Mouse (Mus musculus) ovary, adult 18-20 months (tissue): Measurements from ENCODE around the gene Slc37a3.
"Not testable (repeated sequence)": the region's sequence is repeated elsewhere in the genome, so short reads cannot be mapped to it uniquely, and the experiment has no call there.

Experiments used
- DNase-seq: peaks from one replicate; pipeline ENCODE4 v3.0.0; 2022; ENCODE audit warnings: low spot score, mixed read lengths

Slc37a3 gene

GRCm38 (mm10) chr6:39377311-39377827 lies at the start of gene Slc37a3:
Slc37a3 (minus strand) TSS chr6:39377675.
- DNase-seq: peak; percentile 76

GRCm38 (mm10) chr6:39426725-39427124 lies 49.2 kb upstream of the Slc37a3 start:
- DNase-seq: no peak

GRCm38 (mm10) chr6:39425181-39425580 lies 47.7 kb upstream of the Slc37a3 start:
- peak; percentile 72 for DNase-seq

- DNase-seq: no peak
Measured at GRCm38 (mm10) chr6:39423686-39424085, 46.2 kb upstream of the Slc37a3 start.

- no peak for DNase-seq
Measured at GRCm38 (mm10) chr6:39423130-39423551, 45.7 kb upstream of the Slc37a3 start.

GRCm38 (mm10) chr6:39420867-39421266 lies 43.4 kb upstream of the Slc37a3 start:
- no peak for DNase-seq

- peak; percentile 54 for DNase-seq
Measured at GRCm38 (mm10) chr6:39419851-39420721, 42.6 kb upstream of the Slc37a3 start, which contains the start of gene Mkrn1. Mkrn1 (minus strand) TSS chr6:39420462.

- DNase-seq: no peak
Measured at GRCm38 (mm10) chr6:39419386-39419850, 41.9 kb upstream of the Slc37a3 start.

- not testable (repeated sequence) for DNase-seq
Measured at GRCm38 (mm10) chr6:39416654-39417053, 39.2 kb upstream of the Slc37a3 start.

GRCm38 (mm10) chr6:39415762-39416161 lies 38.3 kb upstream of the Slc37a3 start:
- no peak for DNase-seq

- DNase-seq: no peak
Measured at GRCm38 (mm10) chr6:39414106-39414505, 36.6 kb upstream of the Slc37a3 start.

GRCm38 (mm10) chr6:39406480-39406879 lies 29.0 kb upstream of the Slc37a3 start:
- DNase-seq: no peak

- no peak for DNase-seq
Measured at GRCm38 (mm10) chr6:39403136-39403535, 25.7 kb upstream of the Slc37a3 start.

- no peak for DNase-seq
Measured at GRCm38 (mm10) chr6:39400343-39400742, 22.9 kb upstream of the Slc37a3 start.

GRCm38 (mm10) chr6:39398342-39398741 lies 20.9 kb upstream of the Slc37a3 start:
- DNase-seq: no peak

GRCm38 (mm10) chr6:39397046-39397445 lies 19.6 kb upstream of the Slc37a3 start:
- no peak for DNase-seq

- DNase-seq: no peak
Measured at GRCm38 (mm10) chr6:39395916-39396315, 18.4 kb upstream of the Slc37a3 start.

GRCm38 (mm10) chr6:39395471-39395870 lies 18.0 kb upstream of the Slc37a3 start:
- no peak for DNase-seq

GRCm38 (mm10) chr6:39389988-39390387 lies 12.5 kb upstream of the Slc37a3 start:
- no peak for DNase-seq

GRCm38 (mm10) chr6:39381125-39381880 lies 3.8 kb upstream of the Slc37a3 start, which contains the start of gene Rab19:
Rab19 (plus strand) TSS chr6:39381175.
- peak; percentile 12 for DNase-seq

- no peak for DNase-seq
Measured at GRCm38 (mm10) chr6:39380276-39380675, 2.8 kb upstream of the Slc37a3 start.

- no peak for DNase-seq
Measured at GRCm38 (mm10) chr6:39379749-39380148, 2.3 kb upstream of the Slc37a3 start.
